In the genomic region with DNA sequence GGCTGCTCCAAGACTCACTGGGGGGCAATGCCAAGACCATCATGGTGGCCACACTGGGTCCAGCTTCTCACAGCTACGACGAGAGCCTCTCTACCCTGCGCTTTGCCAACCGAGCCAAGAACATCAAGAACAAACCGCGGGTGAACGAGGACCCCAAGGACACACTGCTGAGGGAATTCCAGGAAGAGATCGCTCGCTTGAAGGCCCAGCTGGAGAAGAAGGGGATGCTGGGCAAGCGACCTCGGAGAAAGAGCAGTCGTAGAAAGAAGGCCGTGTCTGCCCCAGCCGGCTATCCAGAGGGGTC, we compare ENCODE assay signal across 9 mouse cellular contexts. TPM values are rescaled to one million over a fixed set of nuclear protein-coding genes. Genes with fewer than 3 reads are reported as not detected.
DNase-seq lines count a peak whose midpoint lies in the region; ATAC-seq lines count a peak whose summit lies in the region.
"Had no signal": no experiment of that assay in that cellular context is flagged by ENCODE, and none has a peak within 500 bp of the region (broad histone marks: within the 10 kb centered on the region; RNA-seq: fewer than 3 reads in every experiment).

No protein-coding gene starts in this region.

- peak overlapping the region; percentile 90; the same call in 1 of the 2 replicates for H3K4me2 ChIP-seq in neural tube, embryonic 11.5 days (ENCODE audit: low read depth)
- 0 out of 2 replicates have a peak overlapping the region, but pooled peaks have one; percentile 91 for H3K4me2 ChIP-seq in limb, embryonic 13.5 days (replicated peaks)
- H3K4me2 ChIP-seq in neural tube, embryonic 15.5 days: peak overlapping the region; percentile 84

- H3K9me3 ChIP-seq in neural tube, embryonic 11.5 days (ENCODE audit: control insufficient read depth, low read length): peaks cover 3% of the 10 kb centered on the region; the same call in 1 of the 2 replicates
- H3K9me3 ChIP-seq in limb, embryonic 13.5 days: peaks cover 12% of the 10 kb centered on the region
- no peaks in the 10 kb centered on the region for H3K9me3 ChIP-seq in neural tube, embryonic 15.5 days (replicated peaks)

- H3K36me3 ChIP-seq in neural tube, embryonic 11.5 days (ENCODE audit: control insufficient read depth, insufficient read depth, low read length): peaks cover 8% of the 10 kb centered on the region
- peaks cover 27% of the 10 kb centered on the region for H3K36me3 ChIP-seq in limb, embryonic 13.5 days
- peaks cover 15% of the 10 kb centered on the region for H3K36me3 ChIP-seq in neural tube, embryonic 15.5 days

- H3K4me1 ChIP-seq in neural tube, embryonic 11.5 days (ENCODE audit: control insufficient read depth, insufficient read depth, low read length): peaks cover 22% of the 10 kb centered on the region
- H3K4me1 ChIP-seq in limb, embryonic 13.5 days: peaks cover 54% of the 10 kb centered on the region
- peaks cover 67% of the 10 kb centered on the region for H3K4me1 ChIP-seq in neural tube, embryonic 15.5 days

- no peak overlapping the region for H3K9ac ChIP-seq in neural tube, embryonic 11.5 days (ENCODE audit: low read length)
- H3K9ac ChIP-seq in limb, embryonic 13.5 days: no peak overlapping the region
- H3K9ac ChIP-seq in neural tube, embryonic 15.5 days (replicated peaks): no peak overlapping the region

- no peak overlapping the region for H3K27ac ChIP-seq in neural tube, embryonic 11.5 days (ENCODE audit: low read depth, low read length)
- no peak overlapping the region for H3K27ac ChIP-seq in limb, embryonic 13.5 days
- 0 out of 2 replicates have a peak overlapping the region, but pooled peaks have one; percentile 97 for H3K27ac ChIP-seq in neural tube, embryonic 15.5 days (replicated peaks)

- ATAC-seq in neural tube, embryonic 11.5 days (ENCODE audit: insufficient read depth, low FRiP score, low TSS enrichment): no peak
- ATAC-seq in limb, embryonic 13.5 days (ENCODE audit: low FRiP score, low read depth): no peak
- no peak for ATAC-seq in neural tube, embryonic 15.5 days (ENCODE audit: low FRiP score)

- H3K4me3 ChIP-seq in neural tube, embryonic 11.5 days (ENCODE audit: low read depth, low read length): peak overlapping the region; percentile 77; the same call in 1 of the 2 replicates
- no peak overlapping the region for H3K4me3 ChIP-seq in limb, embryonic 13.5 days
- peak overlapping the region; percentile 78 for H3K4me3 ChIP-seq in neural tube, embryonic 15.5 days (replicated peaks)

- peak; percentile 64 to 84 for DNase-seq in adrenal gland, adult (ENCODE audit: inconsistent age in 2 of 2, low spot score in 1 of 2)
- no peak for DNase-seq in adrenal gland, postnatal 25 days
- DNase-seq in neural tube, embryonic 11.5 days (ENCODE audit: low spot score): no peak
- no peak for DNase-seq in neural tube, embryonic 10.5 days (ENCODE audit: extremely low spot score, low spot score)
- DNase-seq in liver: no peak
- DNase-seq in urinary bladder, postnatal 10 days (ENCODE audit: low spot score): no peak
- DNase-seq: kidney, postnatal 10 days had no signal

- no peaks in the 10 kb centered on the region for H3K27me3 ChIP-seq in neural tube, embryonic 11.5 days (ENCODE audit: control insufficient read depth, insufficient read depth, low read length)
- H3K27me3 ChIP-seq in limb, embryonic 13.5 days: no peaks in the 10 kb centered on the region
- no peaks in the 10 kb centered on the region for H3K27me3 ChIP-seq in neural tube, embryonic 15.5 days (replicated peaks)

- WGBS in neural tube, embryonic 11.5 days: 92% methylated on average over 14 of the region's 14 CpGs
- WGBS in limb, embryonic 13.5 days: 94% methylated on average over 14 of the region's 14 CpGs
- WGBS in neural tube, embryonic 15.5 days: 95% methylated on average over 14 of the region's 14 CpGs

RNA-seq across cellular contexts. Expression of gene Kif3c, which starts 2.0 kb away (rescaled TPM):
- 27.4 and 31.2 TPM in 2 replicates for total RNA-seq in adrenal gland, postnatal 25 days (2021)
- polyA plus RNA-seq in neural tube, embryonic 11.5 days (2014; fragmentation: Nextera tagmentation; extraction: Ambion mirVana): 38.0 and 42.9 TPM in 2 replicates
- 15.8 and 19.1 TPM in 2 replicates for polyA plus RNA-seq in limb, embryonic 13.5 days (2015; fragmentation: Nextera tagmentation; extraction: Ambion mirVana)
- polyA plus RNA-seq in neural tube, embryonic 15.5 days (2015; fragmentation: Nextera tagmentation; extraction: Ambion mirVana): 64.9 and 74.1 TPM in 2 replicates

RNA-seq across cellular contexts. Expression of gene Rab10, which starts 57.1 kb away (rescaled TPM):
- total RNA-seq in adrenal gland, postnatal 25 days (2021): 200 and 227 TPM in 2 replicates
- polyA plus RNA-seq in neural tube, embryonic 11.5 days (2014; fragmentation: Nextera tagmentation; extraction: Ambion mirVana): 127 and 128 TPM in 2 replicates
- polyA plus RNA-seq in limb, embryonic 13.5 days (2015; fragmentation: Nextera tagmentation; extraction: Ambion mirVana): 78.2 and 80.0 TPM in 2 replicates
- polyA plus RNA-seq in neural tube, embryonic 15.5 days (2015; fragmentation: Nextera tagmentation; extraction: Ambion mirVana): 135 and 148 TPM in 2 replicates

RNA-seq across cellular contexts. Expression of gene Asxl2, which starts 59.7 kb away (rescaled TPM):
- 41.6 and 46.5 TPM in 2 replicates for total RNA-seq in adrenal gland, postnatal 25 days (2021)
- 13.6 and 15.1 TPM in 2 replicates for polyA plus RNA-seq in neural tube, embryonic 11.5 days (2014; fragmentation: Nextera tagmentation; extraction: Ambion mirVana)
- 16.8 and 18.6 TPM in 2 replicates for polyA plus RNA-seq in limb, embryonic 13.5 days (2015; fragmentation: Nextera tagmentation; extraction: Ambion mirVana)
- polyA plus RNA-seq in neural tube, embryonic 15.5 days (2015; fragmentation: Nextera tagmentation; extraction: Ambion mirVana): 10.4 and 13.6 TPM in 2 replicates

Comparison
In these comparisons a context has a peak if more than half of its experiments do, and no peak if none do; other contexts are left out.
1. DNase-seq: peak in adrenal gland, adult (2 of 2); none in adrenal gland, postnatal 25 days (single experiment), neural tube, embryonic 11.5 days (single experiment), neural tube, embryonic 10.5 days (single experiment), liver (single experiment) and urinary bladder, postnatal 10 days (single experiment).
2. Peak in every context shown above with its lines, with median percentiles within 50 percentile points of each other: H3K4me2 ChIP-seq.